Mouse (Mus musculus): ENCODE data around the gene Rasl11b. TPM values are rescaled to one million over a fixed set of nuclear protein-coding genes. Genes with fewer than 3 reads are reported as not detected.

The Rasl11b gene
- polyA plus RNA-seq, 1 experiment, result 3.8 TPM

DNA sequence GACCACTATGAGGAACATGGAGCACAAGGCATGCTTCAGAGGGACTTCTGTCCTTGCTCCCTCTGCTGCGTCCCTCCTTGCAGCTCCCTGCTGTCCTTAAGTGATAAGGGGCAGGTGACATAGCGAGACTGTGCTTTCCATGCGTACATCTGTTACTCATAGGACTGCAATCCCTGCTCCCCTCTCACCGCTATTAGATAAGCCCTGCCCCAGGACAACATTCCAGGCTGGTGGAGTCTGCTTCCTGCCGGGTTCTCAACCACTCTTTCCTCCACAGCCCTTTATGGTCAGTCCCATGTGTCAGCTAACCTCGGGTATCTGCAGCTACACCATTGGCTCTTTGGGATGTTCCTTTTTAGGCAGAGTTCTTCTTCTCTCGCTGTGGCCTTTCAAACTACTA lies 13.4 kb downstream of the Rasl11b start:
- H3K27ac ChIP-seq (ENCODE audit: control insufficient read depth, insufficient read depth, low read depth, low read length), result no peak overlapping the region
- H3K4me3 ChIP-seq (ENCODE audit: control insufficient read depth, low read depth, low read length), result no peak overlapping the region
- H3K36me3 ChIP-seq (ENCODE audit: control insufficient read depth, insufficient read depth, low read length), result no peaks in the 10 kb centered on the region
- H3K4me1 ChIP-seq (ENCODE audit: control insufficient read depth, insufficient read depth, low read length), result peaks cover 3% of the 10 kb centered on the region
- TF ChIP-seq CTCF (IDR thresholded peaks at IDR 0.05; ENCODE audit: control insufficient read depth, insufficient read depth, insufficient replicate concordance, low read depth, low read length) (no peak), POLR2A (IDR thresholded peaks at IDR 0.05; ENCODE audit: control insufficient read depth, low read depth, low read length) (no peak)
- no peaks in the 10 kb centered on the region for H3K27me3 ChIP-seq (ENCODE audit: control insufficient read depth, insufficient read depth, low read length)

DNA sequence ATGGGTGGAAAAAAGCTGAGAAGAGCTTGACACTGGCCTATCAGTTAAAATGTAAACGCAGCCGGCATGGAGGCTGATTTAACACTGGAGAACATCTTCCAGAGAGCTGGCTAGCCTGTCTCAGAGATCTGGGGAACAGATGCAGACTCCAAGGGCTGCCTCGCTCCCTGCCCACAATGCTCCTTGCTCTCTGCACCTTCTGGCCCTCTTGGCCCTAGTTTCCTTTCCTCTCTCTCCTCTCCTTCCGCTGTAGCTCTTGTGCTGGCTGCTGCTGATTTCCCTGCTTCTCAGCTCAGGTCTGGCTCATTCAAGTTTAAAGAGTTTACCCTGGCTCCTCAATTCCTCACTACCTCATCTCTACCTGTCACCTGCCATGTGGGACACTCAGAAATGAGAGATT lies 14.6 kb downstream of the Rasl11b start:
- Histone ChIP-seq H3K27me3 (ENCODE audit: control insufficient read depth, insufficient read depth, low read length) (no peaks in the 10 kb centered on the region), H3K36me3 (ENCODE audit: control insufficient read depth, insufficient read depth, low read length) (no peaks in the 10 kb centered on the region), H3K4me3 (ENCODE audit: control insufficient read depth, low read depth, low read length) (no peak overlapping the region), H3K4me1 (ENCODE audit: control insufficient read depth, insufficient read depth, low read length) (peaks cover 3% of the 10 kb centered on the region), H3K27ac (ENCODE audit: control insufficient read depth, insufficient read depth, low read depth, low read length) (no peak overlapping the region)
- TF ChIP-seq POLR2A (IDR thresholded peaks at IDR 0.05; ENCODE audit: control insufficient read depth, low read depth, low read length), result no peak
- TF ChIP-seq CTCF (IDR thresholded peaks at IDR 0.05; ENCODE audit: control insufficient read depth, insufficient read depth, insufficient replicate concordance, low read depth, low read length), result no peak

- H3K4me1 ChIP-seq (ENCODE audit: control insufficient read depth, insufficient read depth, low read length), result peaks cover 3% of the 10 kb centered on the region
- H3K36me3 ChIP-seq (ENCODE audit: control insufficient read depth, insufficient read depth, low read length), result no peaks in the 10 kb centered on the region
- no peaks in the 10 kb centered on the region for H3K27me3 ChIP-seq (ENCODE audit: control insufficient read depth, insufficient read depth, low read length)
- no peak for TF ChIP-seq CTCF (IDR thresholded peaks at IDR 0.05; ENCODE audit: control insufficient read depth, insufficient read depth, insufficient replicate concordance, low read depth, low read length)
- no peak overlapping the region for H3K4me3 ChIP-seq (ENCODE audit: control insufficient read depth, low read depth, low read length)
- no peak overlapping the region for H3K27ac ChIP-seq (ENCODE audit: control insufficient read depth, insufficient read depth, low read depth, low read length)
Observed at GRCm38 (mm10) chr5:74211346-74211745, 16.3 kb downstream of the Rasl11b start.

DNA sequence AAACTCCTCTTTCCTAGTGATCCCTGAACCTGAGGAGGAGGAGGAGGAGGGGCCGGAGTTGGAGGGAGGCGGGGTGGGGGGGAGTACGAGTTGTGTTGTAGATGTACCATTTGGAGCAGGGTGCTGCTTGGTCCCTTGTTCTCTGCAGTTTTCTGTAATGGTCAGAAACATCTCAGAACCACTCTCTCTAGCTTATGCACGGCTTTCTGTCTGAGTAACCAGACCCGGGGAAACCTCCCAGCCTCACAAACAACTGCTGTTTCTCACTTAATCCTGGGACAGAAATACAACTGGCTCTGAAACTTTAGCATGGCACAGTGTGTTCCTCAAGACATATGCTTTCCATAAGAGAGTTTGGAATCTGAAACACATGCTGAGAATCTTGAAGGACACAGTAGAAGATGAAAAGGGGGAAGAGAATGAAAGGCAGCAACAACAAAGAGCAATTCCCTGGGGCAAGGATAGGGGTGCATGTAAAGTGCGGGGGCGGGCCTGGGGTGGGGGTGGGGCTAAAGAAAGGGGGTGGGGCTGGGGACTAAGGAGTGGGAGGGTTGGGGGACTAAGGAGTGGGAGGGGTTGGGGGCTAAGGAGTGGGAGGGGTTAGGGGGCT lies 19.5 kb downstream of the Rasl11b start:
- H3K36me3 ChIP-seq (ENCODE audit: control insufficient read depth, insufficient read depth, low read length), result no peaks in the 10 kb centered on the region
- H3K4me3 ChIP-seq (ENCODE audit: control insufficient read depth, low read depth, low read length), result no peak overlapping the region
- no peak overlapping the region for H3K27ac ChIP-seq (ENCODE audit: control insufficient read depth, insufficient read depth, low read depth, low read length)
- no peaks in the 10 kb centered on the region for H3K4me1 ChIP-seq (ENCODE audit: control insufficient read depth, insufficient read depth, low read length)
- no peaks in the 10 kb centered on the region for H3K27me3 ChIP-seq (ENCODE audit: control insufficient read depth, insufficient read depth, low read length)
- TF ChIP-seq CTCF (IDR thresholded peaks at IDR 0.05; ENCODE audit: control insufficient read depth, insufficient read depth, insufficient replicate concordance, low read depth, low read length) (no peak), POLR2A (IDR thresholded peaks at IDR 0.05; ENCODE audit: control insufficient read depth, low read depth, low read length) (no peak)

- H3K4me3 ChIP-seq (ENCODE audit: control insufficient read depth, low read depth, low read length), result no peak overlapping the region
- no peaks in the 10 kb centered on the region for H3K27me3 ChIP-seq (ENCODE audit: control insufficient read depth, insufficient read depth, low read length)
- no peaks in the 10 kb centered on the region for H3K4me1 ChIP-seq (ENCODE audit: control insufficient read depth, insufficient read depth, low read length)
- H3K27ac ChIP-seq (ENCODE audit: control insufficient read depth, insufficient read depth, low read depth, low read length), result no peak overlapping the region
- no peaks in the 10 kb centered on the region for H3K36me3 ChIP-seq (ENCODE audit: control insufficient read depth, insufficient read depth, low read length)
- no peak for TF ChIP-seq CTCF (IDR thresholded peaks at IDR 0.05; ENCODE audit: control insufficient read depth, insufficient read depth, insufficient replicate concordance, low read depth, low read length)
- TF ChIP-seq POLR2A (IDR thresholded peaks at IDR 0.05; ENCODE audit: control insufficient read depth, low read depth, low read length), result no peak
Observed at GRCm38 (mm10) chr5:74215125-74215524, 20.0 kb downstream of the Rasl11b start.

- Histone ChIP-seq H3K4me1 (ENCODE audit: control insufficient read depth, insufficient read depth, low read length) (no peaks in the 10 kb centered on the region), H3K27me3 (ENCODE audit: control insufficient read depth, insufficient read depth, low read length) (no peaks in the 10 kb centered on the region), H3K27ac (ENCODE audit: control insufficient read depth, insufficient read depth, low read depth, low read length) (no peak overlapping the region), H3K4me3 (ENCODE audit: control insufficient read depth, low read depth, low read length) (no peak overlapping the region), H3K36me3 (ENCODE audit: control insufficient read depth, insufficient read depth, low read length) (no peaks in the 10 kb centered on the region)
- TF ChIP-seq POLR2A (IDR thresholded peaks at IDR 0.05; ENCODE audit: control insufficient read depth, low read depth, low read length) (no peak), CTCF (IDR thresholded peaks at IDR 0.05; ENCODE audit: control insufficient read depth, insufficient read depth, insufficient replicate concordance, low read depth, low read length) (no peak)
Observed at GRCm38 (mm10) chr5:74218524-74218923, 23.4 kb downstream of the Rasl11b start.

- H3K36me3 ChIP-seq (ENCODE audit: control insufficient read depth, insufficient read depth, low read length), result no peaks in the 10 kb centered on the region
- H3K4me3 ChIP-seq (ENCODE audit: control insufficient read depth, low read depth, low read length), result no peak overlapping the region
- H3K27me3 ChIP-seq (ENCODE audit: control insufficient read depth, insufficient read depth, low read length), result no peaks in the 10 kb centered on the region
- TF ChIP-seq CTCF (IDR thresholded peaks at IDR 0.05; ENCODE audit: control insufficient read depth, insufficient read depth, insufficient replicate concordance, low read depth, low read length), result no peak
- TF ChIP-seq POLR2A (IDR thresholded peaks at IDR 0.05; ENCODE audit: control insufficient read depth, low read depth, low read length), result no peak
- no peaks in the 10 kb centered on the region for H3K4me1 ChIP-seq (ENCODE audit: control insufficient read depth, insufficient read depth, low read length)
- no peak overlapping the region for H3K27ac ChIP-seq (ENCODE audit: control insufficient read depth, insufficient read depth, low read depth, low read length)
Observed at GRCm38 (mm10) chr5:74222626-74223025, 27.5 kb downstream of the Rasl11b start.

DNA sequence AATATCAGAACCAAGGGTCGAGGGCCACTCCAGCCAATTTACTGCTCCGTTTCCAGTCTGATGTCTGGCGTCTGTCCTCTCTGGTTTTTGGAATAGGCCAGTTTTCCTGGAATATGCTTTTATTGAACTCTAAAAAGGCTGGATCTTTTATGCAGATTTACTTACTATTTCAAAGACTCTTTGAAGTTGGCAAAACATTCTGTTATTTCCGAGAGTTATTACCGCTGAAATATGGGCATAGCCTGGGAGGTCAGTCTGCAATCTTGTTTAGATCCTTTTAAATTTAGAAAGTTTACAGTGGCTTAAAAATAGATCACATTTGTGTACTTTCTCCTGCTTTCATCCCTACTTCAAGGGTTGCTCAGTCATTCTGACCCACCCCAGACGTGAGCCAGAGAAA lies 29.4 kb downstream of the Rasl11b start:
- Histone ChIP-seq H3K36me3 (ENCODE audit: control insufficient read depth, insufficient read depth, low read length) (no peaks in the 10 kb centered on the region), H3K4me1 (ENCODE audit: control insufficient read depth, insufficient read depth, low read length) (no peaks in the 10 kb centered on the region), H3K4me3 (ENCODE audit: control insufficient read depth, low read depth, low read length) (no peak overlapping the region), H3K27ac (ENCODE audit: control insufficient read depth, insufficient read depth, low read depth, low read length) (no peak overlapping the region), H3K27me3 (ENCODE audit: control insufficient read depth, insufficient read depth, low read length) (no peaks in the 10 kb centered on the region)
- TF ChIP-seq CTCF (IDR thresholded peaks at IDR 0.05; ENCODE audit: control insufficient read depth, insufficient read depth, insufficient replicate concordance, low read depth, low read length) (no peak), POLR2A (IDR thresholded peaks at IDR 0.05; ENCODE audit: control insufficient read depth, low read depth, low read length) (no peak)
